Mouse (Mus musculus) CH12F3 (cell line): ENCODE results near the gene Ptk7.

Experiments used
- in situ Hi-C: fragments of 300-500 bp; cut with MboI; formaldehyde crosslinking; loops from 2 replicates; pipeline ENCODE4 v1.14.3; 2020; ENCODE audit warnings: low sequenced_read_pairs

Gene Ptk7

DNA sequence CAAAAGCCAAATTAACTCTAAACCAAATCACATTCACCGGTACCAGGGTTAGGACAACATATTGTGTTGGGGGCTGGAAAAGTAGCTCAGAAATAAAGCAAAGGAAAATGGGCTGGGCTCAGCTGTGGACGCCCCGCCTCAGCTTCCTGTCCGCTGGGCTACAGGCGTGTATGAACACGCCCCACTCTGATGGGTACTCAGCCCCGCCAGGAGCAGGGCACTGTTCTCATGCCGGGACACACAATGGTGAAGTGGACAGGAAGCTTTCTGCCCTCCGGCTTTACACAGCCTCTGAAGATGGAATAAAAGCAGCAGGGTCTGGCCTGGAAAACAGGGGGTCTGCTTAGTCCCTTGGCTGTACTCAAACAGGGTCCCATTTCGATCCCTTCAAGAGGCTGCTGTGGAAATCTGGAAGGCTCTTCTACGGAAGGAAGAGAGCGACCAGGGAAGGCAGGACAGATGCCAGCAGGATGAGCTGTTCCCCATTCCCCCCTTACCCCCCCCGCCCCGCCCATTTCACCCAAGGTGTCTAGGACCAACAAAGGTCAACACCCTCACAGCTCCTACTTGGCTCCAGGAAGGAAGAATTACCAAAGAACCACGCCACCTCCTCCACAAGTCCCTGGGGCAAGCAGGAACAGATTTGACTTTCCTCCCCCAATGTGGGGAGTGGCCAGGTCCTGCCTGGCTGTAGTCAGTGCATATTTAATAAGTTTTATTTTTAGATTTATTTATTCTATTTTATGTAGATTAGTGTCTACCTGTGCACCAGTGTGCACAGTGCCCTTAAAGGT, 19.4 kb downstream of the Ptk7 start:
- in situ Hi-C loops: no loop called here

GRCm38 (mm10) chr17:46605987-46606386, 23.3 kb downstream of the Ptk7 start:
- in situ Hi-C loops: no loop called here

DNA sequence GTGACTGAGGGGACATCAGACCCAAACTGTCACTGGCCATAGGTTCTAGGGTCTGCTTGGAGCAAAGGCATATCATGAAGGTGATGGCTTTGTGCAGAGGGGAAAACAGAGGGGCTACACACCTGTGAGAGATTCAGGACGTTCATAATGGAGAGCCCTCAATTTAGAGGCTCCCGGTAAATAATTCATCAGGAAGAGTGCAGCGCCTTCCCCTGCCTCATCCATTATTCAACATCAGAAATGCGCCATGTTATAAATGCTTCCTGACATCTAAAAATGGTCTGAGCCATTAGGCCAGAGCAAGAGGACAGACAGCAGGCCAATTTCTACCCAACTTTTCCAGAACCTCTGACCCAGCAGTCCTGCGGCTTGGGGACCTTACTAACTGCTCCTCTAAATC, 24.2 kb downstream of the Ptk7 start:
- in situ Hi-C loops: no loop called here

DNA sequence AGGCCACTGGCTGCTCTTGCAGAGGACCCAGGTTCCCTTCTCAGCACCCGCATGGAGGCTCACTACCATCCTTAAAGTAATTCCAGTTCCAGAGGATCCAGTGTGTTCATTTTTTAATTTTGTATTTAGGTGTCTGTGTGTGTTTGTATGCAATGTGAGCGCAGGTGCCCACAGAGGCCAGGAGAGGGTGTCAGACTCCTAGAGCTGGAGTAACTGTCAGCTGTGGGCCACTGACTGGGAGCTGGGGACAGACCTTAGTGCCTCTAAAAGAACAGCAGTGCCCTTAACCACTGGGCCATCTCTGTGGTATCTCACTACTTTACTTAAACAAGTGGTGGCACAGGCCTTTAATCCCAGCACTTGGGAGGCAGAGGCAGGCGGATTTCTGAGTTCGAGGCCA, 26.1 kb downstream of the Ptk7 start:
- in situ Hi-C loops: no loop called here

- in situ Hi-C loops: no loop called here
Measured at GRCm38 (mm10) chr17:46602212-46602611, 27.1 kb downstream of the Ptk7 start.

DNA sequence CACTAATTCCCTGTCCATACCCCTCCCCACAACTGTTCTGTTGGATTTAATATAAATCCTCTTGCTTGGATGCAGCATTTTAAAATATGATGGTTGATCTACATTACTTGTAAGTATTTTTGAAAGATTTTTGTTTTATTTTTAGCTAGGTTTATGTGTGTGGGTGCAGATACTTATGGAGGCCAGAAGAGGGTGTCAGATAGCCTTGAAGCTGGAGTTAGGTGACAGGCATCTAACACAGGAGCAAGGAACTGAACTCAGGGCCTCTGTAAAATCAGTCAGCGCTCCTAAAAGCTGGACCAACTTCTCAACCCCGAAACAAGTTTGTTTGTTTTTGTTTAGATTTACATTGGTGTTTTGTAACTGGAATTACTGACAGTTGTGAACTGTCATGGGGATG, 28.7 kb downstream of the Ptk7 start:
- in situ Hi-C loops: no loop called here

- in situ Hi-C loops: no loop called here
Measured at GRCm38 (mm10) chr17:46598963-46599362, 30.3 kb downstream of the Ptk7 start.

GRCm38 (mm10) chr17:46597956-46598355, 31.3 kb downstream of the Ptk7 start:
- in situ Hi-C loops: no loop called here

GRCm38 (mm10) chr17:46595336-46595735, 34.0 kb downstream of the Ptk7 start:
- in situ Hi-C loops: no loop called here

DNA sequence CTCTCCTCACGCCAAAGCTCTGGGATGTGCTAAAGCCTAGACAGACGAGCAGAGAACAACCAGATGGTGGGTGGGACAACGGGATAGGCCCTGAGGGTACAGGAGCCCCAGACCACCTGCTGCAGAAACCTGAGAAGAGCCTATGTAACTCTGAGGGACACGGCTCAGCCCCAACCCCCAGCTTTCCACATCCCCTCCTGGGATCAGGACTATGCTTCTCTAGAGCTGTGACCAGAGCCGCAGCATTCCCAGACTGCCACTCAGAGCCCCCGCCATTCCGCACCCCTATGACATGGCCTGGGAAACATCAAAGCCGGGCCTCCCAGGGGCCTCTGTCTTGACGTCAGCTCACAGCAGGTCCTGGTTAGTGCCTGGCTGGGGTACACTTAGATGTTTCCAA, 34.7 kb downstream of the Ptk7 start:
- in situ Hi-C loops: no loop called here

GRCm38 (mm10) chr17:46593124-46593523, 36.2 kb downstream of the Ptk7 start:
- in situ Hi-C loops: no loop called here

DNA sequence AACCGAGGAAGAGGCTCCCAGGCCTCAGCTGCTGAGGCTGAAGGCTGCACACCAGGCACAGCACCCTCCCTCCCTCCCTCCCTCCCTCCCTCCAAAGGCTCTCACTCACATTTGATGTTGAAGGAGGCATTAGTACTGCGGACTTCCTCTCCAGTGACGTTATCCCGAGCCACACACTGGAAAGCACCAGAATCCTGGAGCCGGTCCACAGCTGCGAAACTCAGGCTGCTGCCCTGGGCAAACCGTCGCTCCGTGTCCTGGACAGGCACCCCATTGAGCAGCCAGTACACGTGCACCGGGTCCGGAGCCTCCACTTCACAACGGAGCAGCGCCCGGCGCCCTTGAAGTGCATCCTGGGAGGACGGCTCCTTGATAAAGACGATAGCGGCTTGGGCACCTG, 37.9 kb downstream of the Ptk7 start:
- in situ Hi-C loops: no loop called here

- in situ Hi-C loops: no loop called here
Measured at GRCm38 (mm10) chr17:46590439-46590838, 38.9 kb downstream of the Ptk7 start.

DNA sequence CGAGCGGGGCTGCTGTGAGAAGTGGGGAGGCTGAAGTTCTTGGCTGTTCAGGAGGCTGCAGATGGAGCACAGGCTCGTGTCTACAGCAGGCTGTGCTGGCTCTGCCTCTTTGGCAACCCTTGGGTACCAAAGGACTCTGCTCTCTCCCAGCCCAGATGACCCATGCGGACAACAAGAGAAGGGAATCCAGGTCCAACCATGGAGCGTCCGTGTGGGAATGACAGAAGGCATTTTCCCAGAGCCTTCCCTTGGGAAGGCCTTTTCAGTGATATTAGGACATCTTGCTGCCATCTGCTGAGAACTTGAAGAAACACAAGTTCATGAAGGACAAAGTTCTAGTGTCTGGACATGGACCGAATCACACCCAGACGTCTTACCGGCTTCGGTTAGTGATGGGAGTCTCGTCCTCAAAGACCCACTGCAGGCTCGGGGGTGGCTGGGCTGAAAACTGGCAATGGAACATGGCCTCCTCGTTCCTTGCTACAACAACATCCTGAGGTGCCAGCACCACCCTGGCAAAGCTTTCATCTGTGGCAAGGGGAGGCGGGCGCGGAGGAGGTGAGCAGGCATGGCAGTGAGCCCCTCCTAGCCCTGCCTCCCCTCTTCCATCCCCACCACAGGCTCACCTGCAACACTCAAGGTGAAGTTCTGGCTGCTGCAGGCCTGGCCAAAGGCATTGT, 39.5 kb downstream of the Ptk7 start:
- in situ Hi-C loops: no loop called here

- in situ Hi-C loops: no loop called here
Measured at GRCm38 (mm10) chr17:46588913-46589312, 40.4 kb downstream of the Ptk7 start.

DNA sequence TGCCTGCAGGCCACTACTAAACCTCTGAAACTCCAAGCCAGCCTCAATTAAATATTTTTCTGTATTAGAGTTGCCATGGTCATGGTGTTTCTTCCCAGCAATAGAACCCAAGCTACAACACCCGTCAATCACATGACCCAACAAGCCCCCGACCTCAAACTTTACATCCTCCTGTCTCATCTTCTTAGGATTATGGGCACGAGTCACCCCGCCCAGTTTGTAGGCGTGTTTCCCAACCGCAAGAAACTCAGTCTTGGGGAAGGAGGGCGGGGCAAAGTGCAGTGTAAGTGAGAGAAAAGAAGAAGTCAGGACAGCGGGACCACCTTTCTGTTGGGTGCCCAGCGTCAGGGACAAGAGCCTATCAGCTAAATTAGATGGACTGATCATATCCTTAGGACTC, 41.1 kb downstream of the Ptk7 start:
- in situ Hi-C loops: no loop called here

GRCm38 (mm10) chr17:46586327-46586726, 43.0 kb downstream of the Ptk7 start:
- in situ Hi-C loops: no loop called here

- in situ Hi-C loops: no loop called here
Measured at GRCm38 (mm10) chr17:46578650-46579049, 50.7 kb downstream of the Ptk7 start.

GRCm38 (mm10) chr17:46576070-46576469, 53.2 kb downstream of the Ptk7 start:
- in situ Hi-C loops: no loop called here

GRCm38 (mm10) chr17:46574535-46574934, 54.8 kb downstream of the Ptk7 start:
- in situ Hi-C loops: no loop called here

- in situ Hi-C loops: no loop called here
Measured at GRCm38 (mm10) chr17:46571005-46571404, 58.3 kb downstream of the Ptk7 start.

- in situ Hi-C loops: no loop called here
Measured at GRCm38 (mm10) chr17:46559146-46559545, 70.2 kb downstream of the Ptk7 start.
